Mouse (Mus musculus) ES-Bruce4 (cell line): ENCODE results near the gene Gm20518.

Experiments used
- CTCF ChIP-seq: IDR thresholded peaks from one replicate; pipeline ENCODE4 v1.8.1; 2011; ENCODE audit warnings: low read depth, low read length
- POLR2A ChIP-seq: IDR thresholded peaks from one replicate; pipeline ENCODE4 v1.8.1; 2011; ENCODE audit warnings: low read length; ENCODE audit not compliant: insufficient read depth

- TF ChIP-seq CTCF, result no peak
- TF ChIP-seq POLR2A, result no peak
Observed at GRCm38 (mm10) chr16:17933594-17934444, 42.3 kb upstream of the Gm20518 start.
